Mouse (Mus musculus): ENCODE data around the gene Tfrc. TPM values are rescaled to one million over a fixed set of nuclear protein-coding genes. Genes with fewer than 3 reads are reported as not detected.

Tfrc gene
- total and polyA plus RNA-seq, 3 experiments: 190 to 840 (median 358) TPM

GRCm38 (mm10) chr16:32656321-32656720 lies 47.6 kb downstream of the Tfrc start:
- peaks cover 11 to 29% of the 10 kb centered on the region in 2 experiments for H3K4me1 ChIP-seq (ENCODE audit: control insufficient read depth in 1 of 2, insufficient read depth in 2 of 2)
- H3K4me3 ChIP-seq (replicated peaks in 1 of 3; ENCODE audit: low read depth in 2 of 3, low read length in 2 of 3, poor library complexity in 1 of 3): no peak overlapping the region
- no peak for DNase-seq (ENCODE audit: extremely low read depth)
- dilution Hi-C loops (cut with MboI; ENCODE audit: extremely low pct_ligation_motif_present, extremely low pct_unique_long_range_greater_than_20kb, low sequenced_read_pairs) (no loop called here), in situ Hi-C loops (cut with MboI; ENCODE audit: low pct_ligation_motif_present, low pct_unique_long_range_greater_than_20kb, low sequenced_read_pairs) (no loop called here)
- H3K36me3 ChIP-seq (replicated peaks in 1 of 2; ENCODE audit: control insufficient read depth in 1 of 2, insufficient read depth in 1 of 2, low read length in 1 of 2): peaks cover 0 to 34% of the 10 kb centered on the region in 2 experiments
- no peak overlapping the region for H3K9ac ChIP-seq (ENCODE audit: insufficient read depth, low read depth)
- no peaks in the 10 kb centered on the region for H3K27me3 ChIP-seq (replicated peaks)
- H3K27ac ChIP-seq (ENCODE audit: insufficient read depth, low read depth): no peak overlapping the region
- H3K9me3 ChIP-seq (replicated peaks; ENCODE audit: low read length): no peaks in the 10 kb centered on the region
- no peak for TF ChIP-seq ETS1 (conservative IDR thresholded peaks at IDR 0.05; ENCODE audit: low read depth, low read length)
- TF ChIP-seq HCFC1 (IDR thresholded peaks at IDR 0.05; ENCODE audit: low read depth, low read length): no peak
- no peak for TF ChIP-seq MAFK (IDR thresholded peaks at IDR 0.05; ENCODE audit: insufficient replicate concordance, low read length)
- no peak for TF ChIP-seq MXI1 (IDR thresholded peaks at IDR 0.05; ENCODE audit: low read depth, low read length)
- TF ChIP-seq ZKSCAN1 (IDR thresholded peaks at IDR 0.05; ENCODE audit: borderline replicate concordance, low read depth, low read length): no peak
- TF ChIP-seq ZNF384 (IDR thresholded peaks at IDR 0.05; ENCODE audit: low read depth, low read length): no peak
- TF ChIP-seq BHLHE40 (IDR thresholded peaks at IDR 0.05; ENCODE audit: low read depth, low read length): no peak
- no peak for TF ChIP-seq PAX5 (IDR thresholded peaks at IDR 0.05; ENCODE audit: low read length)
- no peak for TF ChIP-seq UBTF (IDR thresholded peaks at IDR 0.05; ENCODE audit: low read depth, low read length)
- TF ChIP-seq ZC3H11A (IDR thresholded peaks at IDR 0.05; ENCODE audit: low read depth, low read length): no peak
- no peak for TF ChIP-seq JUND (conservative IDR thresholded peaks at IDR 0.05; ENCODE audit: low read depth, low read length)
- no peak for TF ChIP-seq KAT2A (IDR thresholded peaks at IDR 0.05; ENCODE audit: insufficient replicate concordance, low read length)
- no peak for TF ChIP-seq ZMIZ1 (IDR thresholded peaks at IDR 0.05; ENCODE audit: low read depth, low read length)
- no peaks in the 10 kb centered on the region for H3K79me2 ChIP-seq (replicated peaks; ENCODE audit: control insufficient read depth, extremely low read depth, insufficient read depth, poor library complexity, severe bottlenecking)
- no peak overlapping the region for H3K4me2 ChIP-seq (ENCODE audit: insufficient read depth, low read depth, poor library complexity, severe bottlenecking)

GRCm38 (mm10) chr16:32656794-32657193 lies 48.1 kb downstream of the Tfrc start:
- Histone ChIP-seq H3K79me2 (replicated peaks; ENCODE audit: control insufficient read depth, extremely low read depth, insufficient read depth, poor library complexity, severe bottlenecking) (no peaks in the 10 kb centered on the region), H3K4me1 (ENCODE audit: control insufficient read depth in 1 of 2, insufficient read depth in 2 of 2) (peaks cover 9 to 26% of the 10 kb centered on the region in 2 experiments), H3K9ac (ENCODE audit: insufficient read depth, low read depth) (no peak overlapping the region)

More at GRCm38 (mm10) chr16:32656794-32657193, 48.1 kb downstream of the Tfrc start:
- no peak for TF ChIP-seq NRF1 (IDR thresholded peaks at IDR 0.05; ENCODE audit: low read depth, low read length)
- TF ChIP-seq BHLHE40 (IDR thresholded peaks at IDR 0.05; ENCODE audit: low read depth, low read length): no peak
- no peak for TF ChIP-seq ZMIZ1 (IDR thresholded peaks at IDR 0.05; ENCODE audit: low read depth, low read length)
- no peak for TF ChIP-seq PAX5 (IDR thresholded peaks at IDR 0.05; ENCODE audit: low read length)
- TF ChIP-seq ZNF384 (IDR thresholded peaks at IDR 0.05; ENCODE audit: low read depth, low read length): no peak
- no peak for TF ChIP-seq NELFE (IDR thresholded peaks at IDR 0.05; ENCODE audit: low read depth, low read length)
- TF ChIP-seq TCF12 (IDR thresholded peaks at IDR 0.05; ENCODE audit: low read depth, low read length): no peak
- TF ChIP-seq JUND (conservative IDR thresholded peaks at IDR 0.05; ENCODE audit: low read depth, low read length): no peak
- TF ChIP-seq MYC (IDR thresholded peaks at IDR 0.05; ENCODE audit: low read depth, low read length): no peak
- TF ChIP-seq RAD21 (IDR thresholded peaks at IDR 0.05; ENCODE audit: low read depth, low read length): no peak
- no peak for TF ChIP-seq ELF1 (IDR thresholded peaks at IDR 0.05; ENCODE audit: low read depth, low read length)
- TF ChIP-seq EP300 (IDR thresholded peaks at IDR 0.05; ENCODE audit: low read length): no peak
- no peaks in the 10 kb centered on the region for H3K9me3 ChIP-seq (replicated peaks; ENCODE audit: low read length)
- no peak for DNase-seq (ENCODE audit: extremely low read depth)
- H3K4me2 ChIP-seq (ENCODE audit: insufficient read depth, low read depth, poor library complexity, severe bottlenecking): no peak overlapping the region
- H3K27ac ChIP-seq (ENCODE audit: insufficient read depth, low read depth): no peak overlapping the region
- dilution Hi-C loops (cut with MboI; ENCODE audit: extremely low pct_ligation_motif_present, extremely low pct_unique_long_range_greater_than_20kb, low sequenced_read_pairs): no loop called here
- H3K36me3 ChIP-seq (replicated peaks in 1 of 2; ENCODE audit: control insufficient read depth in 1 of 2, insufficient read depth in 1 of 2, low read length in 1 of 2): peaks cover 0 to 36% of the 10 kb centered on the region in 2 experiments
- H3K4me3 ChIP-seq (replicated peaks in 1 of 3; ENCODE audit: low read depth in 2 of 3, low read length in 2 of 3, poor library complexity in 1 of 3): no peak overlapping the region
- in situ Hi-C loops (cut with MboI; ENCODE audit: low pct_ligation_motif_present, low pct_unique_long_range_greater_than_20kb, low sequenced_read_pairs): no loop called here
- H3K27me3 ChIP-seq (replicated peaks): no peaks in the 10 kb centered on the region
